Mouse (Mus musculus) midbrain, embryonic 13.5 days (tissue): ENCODE results near the gene Ambra1. TPM values are rescaled to one million over a fixed set of nuclear protein-coding genes. Genes with fewer than 3 reads are reported as not detected.
"Not testable (repeated sequence)": the region's sequence is repeated elsewhere in the genome, so short reads cannot be mapped to it uniquely, and the experiment has no call there.

Experiments
- ATAC-seq: fragments of 200-750 bp; cut with Nextera tagmentation; 2 replicates; pipeline ENCODE4 v1.8.0; 2017; ENCODE audit warnings: mild to moderate bottlenecking, moderate TSS enrichment, moderate library complexity
- H3K27ac ChIP-seq: fragments of 300-500 bp; sonication (generic); 2 replicates; pipeline ENCODE4 v1.5.1; 2015; ENCODE audit warnings: inconsistent platforms, mild to moderate bottlenecking, moderate library complexity
- H3K27me3 ChIP-seq: fragments of 300-500 bp; sonication (generic); 2 replicates; pipeline ENCODE4 v1.6.1; 2015; ENCODE audit warnings: mild to moderate bottlenecking, inconsistent platforms
- H3K36me3 ChIP-seq: fragments of 300-500 bp; sonication (generic); 2 replicates; pipeline ENCODE4 v1.6.1; 2015; ENCODE audit warnings: mild to moderate bottlenecking, inconsistent platforms
- H3K4me1 ChIP-seq: fragments of 300-500 bp; sonication (generic); replicated peaks from 2 replicates; pipeline ENCODE4 v1.6.1; 2015; ENCODE audit warnings: inconsistent platforms
- H3K4me2 ChIP-seq: fragments of 300-500 bp; sonication (generic); replicated peaks from 2 replicates; pipeline ENCODE4 v1.6.1; 2015; ENCODE audit warnings: moderate library complexity, mild to moderate bottlenecking, inconsistent platforms
- H3K4me3 ChIP-seq: fragments of 300-500 bp; sonication (generic); replicated peaks from 2 replicates; pipeline ENCODE4 v1.5.1; 2015; ENCODE audit warnings: mild to moderate bottlenecking, inconsistent platforms
- H3K9ac ChIP-seq: fragments of 300-500 bp; sonication (generic); replicated peaks from 2 replicates; pipeline ENCODE4 v1.6.1; 2015; ENCODE audit warnings: mild to moderate bottlenecking, inconsistent platforms
- H3K9me3 ChIP-seq: fragments of 300-500 bp; sonication (generic); 2 replicates; pipeline ENCODE4 v1.6.1; 2016; ENCODE audit warnings: mild to moderate bottlenecking, inconsistent platforms
- WGBS: fragments of 180-500 bp; shearing (Covaris S2); methylation state at CpG from one replicate; pipeline ENCODE4 v1.1.7; 2015; 5-methylcytosine and 5-hydroxymethylcytosine counted together
- polyA plus RNA-seq: library from polyadenylated mRNA; unstranded; fragments of >200 nt; fragmentation: Nextera tagmentation; extraction: Ambion mirVana; gene quantifications from 2 replicates; pipeline ENCODE4 v1.2.1, GENCODE M21; 2015

Ambra1 gene
- polyA plus RNA-seq, 1 experiment from 2014 or later, result 26.2 TPM

- Histone ChIP-seq H3K36me3 (0 out of 2 replicates have a peak, but pooled peaks cover under 1% of the 10 kb centered on the region), H3K4me3 (peak within 1 kb of the TSS; percentile 98), H3K27me3 (no peaks in the 10 kb centered on the region), H3K9ac (peak within 1 kb of the TSS; percentile 82), H3K4me1 (peaks cover 30% of the 10 kb centered on the region), H3K4me2 (peak within 1 kb of the TSS; percentile 75), H3K27ac (peak within 1 kb of the TSS; percentile 73), H3K9me3 (no peaks in the 10 kb centered on the region)
- under 1% methylated on average over 66 of the region's 66 CpGs for WGBS
- ATAC-seq, result peak; percentile 99
These were observed 19.4 kb upstream of the Ambra1 start, which contains the start of the genes Atg13 and Harbi1 for GRCm38 (mm10) chr2:91710272-91711234. Gene Atg13 (minus strand): TSS chr2:91710576. Gene Harbi1 (plus strand): TSS chr2:91710852.

GRCm38 (mm10) chr2:91711256-91711925, 18.5 kb upstream of the Ambra1 start:
- Histone ChIP-seq H3K9ac (peak overlapping the region; percentile 82), H3K4me3 (peak overlapping the region; percentile 98), H3K4me1 (peaks cover 30% of the 10 kb centered on the region), H3K36me3 (0 out of 2 replicates have a peak, but pooled peaks cover 5% of the 10 kb centered on the region), H3K27ac (peak overlapping the region; percentile 73), H3K4me2 (peak overlapping the region; percentile 75), H3K9me3 (no peaks in the 10 kb centered on the region), H3K27me3 (no peaks in the 10 kb centered on the region)
- WGBS, result 6% methylated on average over 8 of the region's 8 CpGs
- ATAC-seq, result no peak

GRCm38 (mm10) chr2:91714921-91715320, 15.0 kb upstream of the Ambra1 start:
- WGBS, result 67% methylated on average over 1 of the region's 1 CpGs
- Histone ChIP-seq H3K4me2 (no peak overlapping the region), H3K36me3 (peaks cover 15% of the 10 kb centered on the region), H3K27me3 (no peaks in the 10 kb centered on the region), H3K4me3 (no peak overlapping the region), H3K9me3 (no peaks in the 10 kb centered on the region), H3K4me1 (peaks cover 19% of the 10 kb centered on the region), H3K27ac (no peak overlapping the region), H3K9ac (no peak overlapping the region)
- ATAC-seq, result no peak

DNA sequence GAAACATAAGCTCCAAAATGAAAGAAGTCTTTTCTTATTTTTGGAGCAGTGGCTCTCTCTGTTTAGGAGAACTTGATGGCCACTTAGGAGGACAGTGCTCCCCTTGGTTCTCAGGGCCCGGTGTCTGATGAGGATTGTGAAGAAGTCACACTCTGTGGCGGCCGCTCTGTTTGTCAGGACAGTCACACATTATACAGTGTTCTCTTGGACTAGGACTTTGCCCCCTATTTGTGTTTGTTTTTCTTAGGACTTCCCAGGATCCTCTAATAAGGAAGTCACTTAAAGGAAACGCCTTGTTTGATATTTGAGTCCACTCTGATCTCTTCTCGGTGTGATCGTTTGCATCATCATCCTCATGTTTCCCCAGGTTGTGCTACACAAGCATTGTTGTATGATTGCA, 11.7 kb upstream of the Ambra1 start:
- H3K27me3 ChIP-seq, result no peaks in the 10 kb centered on the region
- WGBS, result 90% methylated on average over 6 of the region's 6 CpGs
- H3K4me3 ChIP-seq, result no peak overlapping the region
- no peak overlapping the region for H3K9ac ChIP-seq
- no peaks in the 10 kb centered on the region for H3K9me3 ChIP-seq
- H3K36me3 ChIP-seq, result peaks cover 28% of the 10 kb centered on the region
- ATAC-seq, result no peak
- H3K4me2 ChIP-seq, result no peak overlapping the region
- H3K27ac ChIP-seq, result no peak overlapping the region
- peaks cover 3% of the 10 kb centered on the region; the same call in 1 of the 2 replicates for H3K4me1 ChIP-seq

GRCm38 (mm10) chr2:91723382-91723781, 6.6 kb upstream of the Ambra1 start:
- H3K9ac ChIP-seq, result no peak overlapping the region
- no peak overlapping the region for H3K4me3 ChIP-seq
- no peak overlapping the region for H3K4me2 ChIP-seq
- WGBS, result 84% methylated on average over 4 of the region's 4 CpGs
- H3K9me3 ChIP-seq, result no peaks in the 10 kb centered on the region
- H3K4me1 ChIP-seq, result no peaks in the 10 kb centered on the region
- ATAC-seq, result no peak
- no peak overlapping the region for H3K27ac ChIP-seq
- peaks cover 21% of the 10 kb centered on the region for H3K36me3 ChIP-seq
- H3K27me3 ChIP-seq, result no peaks in the 10 kb centered on the region

- no peak overlapping the region for H3K9ac ChIP-seq
- H3K4me3 ChIP-seq, result no peak overlapping the region
- no peak for ATAC-seq
- H3K4me1 ChIP-seq, result no peaks in the 10 kb centered on the region
- H3K4me2 ChIP-seq, result no peak overlapping the region
- H3K27me3 ChIP-seq, result no peaks in the 10 kb centered on the region
- no peak overlapping the region for H3K27ac ChIP-seq
- H3K9me3 ChIP-seq, result no peaks in the 10 kb centered on the region
- peaks cover 15% of the 10 kb centered on the region for H3K36me3 ChIP-seq
These were observed 6.0 kb upstream of the Ambra1 start for GRCm38 (mm10) chr2:91723951-91724350.

- Histone ChIP-seq H3K27ac (no peak overlapping the region), H3K27me3 (no peaks in the 10 kb centered on the region)
These were observed 5.2 kb upstream of the Ambra1 start for GRCm38 (mm10) chr2:91724716-91725115.

DNA sequence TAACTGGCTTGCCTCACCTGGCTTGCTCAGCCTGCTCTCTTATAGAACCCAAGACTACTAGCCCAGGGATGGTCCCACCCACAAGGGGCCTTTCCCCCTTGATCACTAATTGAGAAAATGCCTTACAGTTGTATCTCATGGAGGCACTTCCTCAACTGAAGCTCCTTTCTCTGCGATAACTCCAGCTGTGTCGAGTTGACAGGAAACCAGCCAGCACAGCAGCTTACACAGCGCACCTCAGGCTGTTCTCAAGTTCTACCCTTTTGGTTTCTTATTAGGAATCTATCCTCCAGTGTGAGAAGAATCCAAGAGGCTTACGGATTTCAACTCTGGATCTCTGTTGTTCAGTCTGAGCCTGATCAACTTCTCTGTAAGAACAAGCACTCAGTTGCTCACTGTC, 4.5 kb upstream of the Ambra1 start:
- ATAC-seq, H3K4me1 ChIP-seq, H3K36me3 ChIP-seq, H3K4me3 ChIP-seq, H3K4me2 ChIP-seq, H3K9me3 ChIP-seq, H3K27ac ChIP-seq, H3K9ac ChIP-seq, H3K27me3 ChIP-seq: not testable (repeated sequence)
- WGBS, result 58% methylated on average over 4 of the region's 4 CpGs

More at GRCm38 (mm10) chr2:91724716-91725115, 5.2 kb upstream of the Ambra1 start:
- H3K4me3 ChIP-seq, result no peak overlapping the region
- H3K9me3 ChIP-seq, result no peaks in the 10 kb centered on the region
- H3K36me3 ChIP-seq, result peaks cover 12% of the 10 kb centered on the region
- no peak overlapping the region for H3K9ac ChIP-seq
- 68% methylated on average over 2 of the region's 2 CpGs for WGBS
- no peak overlapping the region for H3K4me2 ChIP-seq
- ATAC-seq, result no peak
- H3K4me1 ChIP-seq, result no peaks in the 10 kb centered on the region

GRCm38 (mm10) chr2:91727011-91727410, 2.9 kb upstream of the Ambra1 start:
- Histone ChIP-seq H3K27ac (no peak overlapping the region), H3K9me3 (no peaks in the 10 kb centered on the region), H3K4me3 (no peak overlapping the region), H3K4me2 (no peak overlapping the region), H3K9ac (no peak overlapping the region), H3K27me3 (no peaks in the 10 kb centered on the region), H3K4me1 (peaks cover 9% of the 10 kb centered on the region; the same call in 1 of the 2 replicates), H3K36me3 (no peaks in the 10 kb centered on the region)
- WGBS, result 88% methylated on average over 3 of the region's 3 CpGs
- no peak for ATAC-seq

DNA sequence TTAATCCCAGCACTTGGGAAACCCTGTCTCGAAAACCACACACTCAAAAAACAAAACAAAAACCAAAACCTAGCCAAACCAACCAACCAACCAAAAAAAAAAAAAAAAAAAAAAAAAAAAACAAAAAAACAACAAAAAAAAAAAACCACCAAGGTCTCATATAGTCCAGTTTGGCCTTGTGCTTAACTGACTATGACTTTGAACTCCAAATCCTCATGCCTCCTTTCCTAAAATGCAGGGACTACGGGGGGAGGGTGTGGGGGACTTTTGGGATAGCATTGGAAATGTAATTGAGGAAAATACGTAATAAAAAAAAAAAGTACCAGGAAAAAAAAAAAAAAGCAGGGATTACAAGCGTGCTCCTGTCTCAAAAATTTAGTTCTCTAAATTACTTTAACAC, 363 bp upstream of the Ambra1 start:
- no peak overlapping the region for H3K9ac ChIP-seq
- peak overlapping the region; percentile 45 for H3K4me2 ChIP-seq
- 18% methylated on average over 4 of the region's 4 CpGs for WGBS
- peak; percentile 25; the same call in 1 of the 2 replicates for ATAC-seq
- H3K4me3 ChIP-seq, result peak overlapping the region; percentile 98
- H3K36me3 ChIP-seq, result no peaks in the 10 kb centered on the region
- no peaks in the 10 kb centered on the region for H3K9me3 ChIP-seq
- H3K4me1 ChIP-seq, result peaks cover 9% of the 10 kb centered on the region; the same call in 1 of the 2 replicates
- peak overlapping the region; percentile 92; the same call in 1 of the 2 replicates for H3K27ac ChIP-seq
- H3K27me3 ChIP-seq, result no peaks in the 10 kb centered on the region

DNA sequence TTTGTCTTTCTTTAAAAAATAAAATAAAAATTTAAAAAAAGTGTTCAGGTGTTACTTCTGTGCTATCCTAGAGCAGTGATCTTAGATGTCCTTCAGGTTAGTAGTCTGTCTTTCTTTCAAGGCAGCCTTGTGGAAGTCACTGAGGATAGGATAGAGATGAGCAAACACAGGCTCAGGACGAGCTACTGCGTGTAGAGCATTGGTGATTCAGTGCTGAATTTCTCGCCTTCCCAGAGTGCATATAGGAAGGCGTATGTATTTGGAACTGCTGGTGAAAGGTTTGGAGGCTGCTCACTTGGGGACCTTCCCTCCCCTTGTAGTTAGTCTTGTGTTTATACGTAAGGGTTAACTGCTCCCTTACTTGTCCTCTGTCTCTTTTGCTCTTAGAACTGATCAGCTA, 5.3 kb downstream of the Ambra1 start:
- no peak for ATAC-seq
- Histone ChIP-seq H3K27ac (no peak overlapping the region), H3K36me3 (0 out of 2 replicates have a peak, but pooled peaks cover 3% of the 10 kb centered on the region), H3K9me3 (no peaks in the 10 kb centered on the region), H3K9ac (no peak overlapping the region), H3K27me3 (no peaks in the 10 kb centered on the region), H3K4me1 (peaks cover 9% of the 10 kb centered on the region; the same call in 1 of the 2 replicates), H3K4me3 (no peak overlapping the region), H3K4me2 (no peak overlapping the region)
- WGBS, result 95% methylated on average over 5 of the region's 5 CpGs

- H3K36me3 ChIP-seq, result 0 out of 2 replicates have a peak, but pooled peaks cover 3% of the 10 kb centered on the region
- no peaks in the 10 kb centered on the region for H3K27me3 ChIP-seq
- no peak for ATAC-seq
- H3K4me2 ChIP-seq, result no peak overlapping the region
- no peaks in the 10 kb centered on the region for H3K9me3 ChIP-seq
- H3K9ac ChIP-seq, result no peak overlapping the region
- no peaks in the 10 kb centered on the region for H3K4me1 ChIP-seq
- H3K27ac ChIP-seq, result no peak overlapping the region
- H3K4me3 ChIP-seq, result no peak overlapping the region
- 100% methylated on average over 1 of the region's 1 CpGs for WGBS
These were observed 9.7 kb downstream of the Ambra1 start for GRCm38 (mm10) chr2:91739586-91739985.
